Mouse (Mus musculus) midbrain, embryonic 16.5 days (tissue): ENCODE data around the gene Klf15. TPM values are rescaled to one million over a fixed set of nuclear protein-coding genes. Genes with fewer than 3 reads are reported as not detected.

ENCODE experiments used
- ATAC-seq: fragments of 200-750 bp; cut with Nextera tagmentation; 2 replicates; pipeline ENCODE4 v1.8.0; 2017; ENCODE audit warnings: moderate TSS enrichment
- H3K27ac ChIP-seq: fragments of 300-500 bp; sonication (generic); 2 replicates; pipeline ENCODE4 v1.5.1; 2014; ENCODE audit warnings: mild to moderate bottlenecking, low read length, mixed read lengths
- H3K27me3 ChIP-seq: fragments of 300-500 bp; sonication (generic); 2 replicates; pipeline ENCODE4 v1.6.1; 2014; ENCODE audit warnings: low read depth, low read length, mixed read lengths; ENCODE audit not compliant: control insufficient read depth, insufficient read depth
- H3K36me3 ChIP-seq: fragments of 300-500 bp; sonication (generic); 2 replicates; pipeline ENCODE4 v1.6.1; 2014; ENCODE audit warnings: mild to moderate bottlenecking, low read length, moderate library complexity, mixed read lengths; ENCODE audit not compliant: control insufficient read depth, insufficient read depth
- H3K4me1 ChIP-seq: fragments of 300-500 bp; sonication (generic); 2 replicates; pipeline ENCODE4 v1.6.1; 2014; ENCODE audit warnings: mild to moderate bottlenecking, low read length, mixed read lengths; ENCODE audit not compliant: control insufficient read depth, insufficient read depth
- H3K4me2 ChIP-seq: fragments of 300-500 bp; sonication (generic); 2 replicates; pipeline ENCODE4 v1.6.1; 2014; ENCODE audit warnings: mild to moderate bottlenecking, low read length, mixed read lengths
- H3K4me3 ChIP-seq: fragments of 300-500 bp; sonication (generic); 2 replicates; pipeline ENCODE4 v1.5.1; 2014; ENCODE audit warnings: low read depth, mild to moderate bottlenecking, low read length, moderate library complexity, mixed read lengths
- H3K9ac ChIP-seq: fragments of 300-500 bp; sonication (generic); 2 replicates; pipeline ENCODE4 v1.6.1; 2014; ENCODE audit warnings: low read depth, low read length, mixed read lengths
- H3K9me3 ChIP-seq: fragments of 300-500 bp; sonication (generic); replicated peaks from 2 replicates; pipeline ENCODE4 v1.6.1; 2014; ENCODE audit warnings: mild to moderate bottlenecking, low read length, mixed read lengths; ENCODE audit not compliant: control insufficient read depth, poor library complexity, severe bottlenecking
- WGBS: fragments of 180-500 bp; shearing (Covaris S2); extraction: QIAGEN DNeasy Blood & Tissue Kit; methylation state at CpG from one replicate; pipeline ENCODE4 v1.1.7; 2014; 5-methylcytosine and 5-hydroxymethylcytosine counted together
- polyA plus RNA-seq: library from polyadenylated mRNA; unstranded; fragments of >200 nt; fragmentation: Nextera tagmentation; extraction: Ambion mirVana; gene quantifications from 2 replicates; pipeline ENCODE4 v1.2.1, GENCODE M21; 2015

Klf15 gene
- polyA plus RNA-seq, 1 experiment from 2014 or later: 17.5 TPM

DNA sequence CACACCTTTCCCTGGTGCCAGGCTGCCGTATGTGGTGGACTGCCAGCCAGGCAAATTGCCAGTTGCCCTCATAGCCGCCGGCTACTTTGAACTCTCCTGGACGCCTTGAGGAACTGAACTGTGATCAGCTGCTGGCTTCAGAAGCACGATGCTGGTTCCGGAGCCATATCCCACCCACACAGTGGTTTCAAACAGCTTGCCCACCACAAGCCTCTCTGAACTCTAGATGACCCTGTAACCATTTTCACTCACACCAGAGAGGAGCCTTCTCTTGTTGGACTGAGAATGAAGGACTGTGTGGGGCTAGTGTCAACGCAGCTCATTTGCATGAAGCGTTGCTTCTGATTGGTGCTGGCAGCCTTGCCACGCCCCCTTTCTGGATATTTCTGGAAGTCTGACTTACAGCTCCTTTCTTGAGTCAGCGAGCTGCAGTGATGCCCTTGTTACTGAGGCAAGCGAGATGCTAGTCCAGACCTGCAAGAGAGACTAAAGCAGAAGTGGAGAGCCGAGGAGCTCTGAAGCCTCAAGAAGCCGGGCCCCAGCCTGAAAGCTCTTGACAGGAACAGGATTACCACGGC lies 14.7 kb downstream of the Klf15 start:
- H3K4me3 ChIP-seq: no peak overlapping the region
- WGBS: 65% methylated on average over 14 of the region's 14 CpGs
- H3K27me3 ChIP-seq: no peaks in the 10 kb centered on the region
- no peaks in the 10 kb centered on the region for H3K36me3 ChIP-seq
- H3K27ac ChIP-seq: no peak overlapping the region
- H3K4me2 ChIP-seq: no peak overlapping the region
- H3K4me1 ChIP-seq: no peaks in the 10 kb centered on the region
- H3K9me3 ChIP-seq: no peaks in the 10 kb centered on the region
- no peak overlapping the region for H3K9ac ChIP-seq
- ATAC-seq: no peak

DNA sequence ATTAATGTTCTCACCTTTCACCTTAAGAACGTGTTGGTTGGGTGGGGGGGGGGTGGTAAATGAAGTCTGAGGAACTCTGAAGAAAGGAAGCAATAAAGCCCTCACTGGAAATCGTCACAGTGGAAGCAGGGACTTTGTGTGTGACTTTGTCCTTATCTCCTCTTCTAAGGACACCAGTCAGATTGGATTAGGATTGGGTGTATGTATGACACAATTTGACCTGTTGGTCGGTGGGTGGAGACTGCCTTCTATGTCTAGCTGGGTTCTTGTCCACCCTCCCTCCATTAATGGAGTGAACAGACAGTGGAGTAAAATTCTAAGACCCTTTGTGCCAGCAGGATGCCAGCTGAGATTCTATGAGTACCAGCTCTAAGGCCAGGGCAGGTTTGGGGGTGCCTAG lies 21.9 kb downstream of the Klf15 start:
- H3K9ac ChIP-seq: no peak overlapping the region
- ATAC-seq: no peak
- no peaks in the 10 kb centered on the region for H3K27me3 ChIP-seq
- H3K4me2 ChIP-seq: no peak overlapping the region
- H3K4me3 ChIP-seq: no peak overlapping the region
- WGBS: 81% methylated on average over 3 of the region's 3 CpGs
- H3K9me3 ChIP-seq: no peaks in the 10 kb centered on the region
- H3K36me3 ChIP-seq: no peaks in the 10 kb centered on the region
- no peaks in the 10 kb centered on the region for H3K4me1 ChIP-seq
- no peak overlapping the region for H3K27ac ChIP-seq

DNA sequence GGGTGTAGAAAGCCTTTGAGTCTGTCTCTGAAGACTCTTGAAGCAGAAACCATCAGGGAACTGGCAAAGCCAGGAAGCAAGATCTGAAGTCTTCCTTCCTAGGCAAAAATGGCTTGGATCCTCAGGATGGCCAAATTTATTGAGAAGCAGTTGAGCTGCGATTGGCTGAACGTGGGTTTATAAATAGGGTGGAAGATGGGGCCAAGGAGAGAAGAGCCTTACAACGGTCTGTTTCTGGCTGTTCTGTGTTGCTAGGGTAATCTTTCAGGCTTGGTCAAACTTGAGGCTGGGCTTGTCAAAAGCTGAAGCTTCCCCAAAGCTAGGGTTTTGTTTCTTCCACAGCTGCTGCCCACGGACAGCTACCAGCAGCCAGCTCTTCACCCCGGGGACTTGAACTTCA lies 22.5 kb downstream of the Klf15 start:
- ATAC-seq: no peak

DNA sequence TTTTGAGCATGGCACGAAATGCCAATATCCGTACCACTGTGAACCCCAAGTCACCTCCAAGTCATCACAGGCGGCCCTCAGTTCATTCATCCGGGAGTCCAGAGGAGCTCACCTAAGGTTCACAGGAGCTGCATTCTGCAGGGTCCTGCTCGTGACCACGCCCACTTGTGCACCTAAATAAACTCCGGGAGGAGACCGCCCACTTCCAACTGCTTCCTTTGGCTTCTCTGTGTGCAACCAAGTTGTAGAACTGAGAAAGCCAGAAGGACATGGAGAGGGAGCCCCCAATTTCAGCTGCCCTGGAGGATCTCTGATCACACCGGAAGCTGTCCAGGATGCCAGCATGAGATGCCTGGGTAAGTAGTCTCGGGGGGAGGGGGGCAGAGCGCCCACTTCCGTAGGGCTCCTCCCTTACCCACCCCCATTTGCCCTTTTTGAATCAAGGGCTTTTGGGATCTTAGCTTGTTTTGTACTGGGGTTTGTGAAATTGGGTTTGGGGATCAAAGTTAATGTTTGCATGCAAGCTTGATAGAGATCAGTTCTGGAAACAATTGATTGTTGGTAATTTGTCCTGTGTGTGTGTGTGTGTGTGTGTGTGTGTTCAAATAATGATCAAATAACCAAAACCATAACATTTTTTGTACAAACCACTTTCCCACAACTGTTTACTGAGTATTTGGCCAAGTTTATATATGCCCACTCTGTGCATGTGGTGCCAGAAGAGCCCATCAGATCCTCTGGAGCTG lies 24.0 kb downstream of the Klf15 start, which contains the start of gene Aldh1l1:
Aldh1l1 (plus strand) TSS at position 252 of the 746 bp plus-strand sequence.
- no peak for ATAC-seq
- H3K9ac ChIP-seq: no peak within 1 kb of the TSS
- H3K4me3 ChIP-seq: no peak within 1 kb of the TSS
- H3K9me3 ChIP-seq: no peaks in the 10 kb centered on the region
- no peak within 1 kb of the TSS for H3K4me2 ChIP-seq
- H3K27ac ChIP-seq: no peak within 1 kb of the TSS
- no peaks in the 10 kb centered on the region for H3K4me1 ChIP-seq
- H3K27me3 ChIP-seq: no peaks in the 10 kb centered on the region
- WGBS: 83% methylated on average over 12 of the region's 12 CpGs
- H3K36me3 ChIP-seq: no peaks in the 10 kb centered on the region

More for the DNA sequence above, 22.5 kb downstream of the Klf15 start:
- Histone ChIP-seq H3K9me3 (no peaks in the 10 kb centered on the region), H3K36me3 (no peaks in the 10 kb centered on the region), H3K27ac (no peak overlapping the region), H3K4me2 (no peak overlapping the region), H3K4me3 (no peak overlapping the region), H3K9ac (no peak overlapping the region), H3K4me1 (no peaks in the 10 kb centered on the region), H3K27me3 (no peaks in the 10 kb centered on the region)
- WGBS: 69% methylated on average over 5 of the region's 5 CpGs

DNA sequence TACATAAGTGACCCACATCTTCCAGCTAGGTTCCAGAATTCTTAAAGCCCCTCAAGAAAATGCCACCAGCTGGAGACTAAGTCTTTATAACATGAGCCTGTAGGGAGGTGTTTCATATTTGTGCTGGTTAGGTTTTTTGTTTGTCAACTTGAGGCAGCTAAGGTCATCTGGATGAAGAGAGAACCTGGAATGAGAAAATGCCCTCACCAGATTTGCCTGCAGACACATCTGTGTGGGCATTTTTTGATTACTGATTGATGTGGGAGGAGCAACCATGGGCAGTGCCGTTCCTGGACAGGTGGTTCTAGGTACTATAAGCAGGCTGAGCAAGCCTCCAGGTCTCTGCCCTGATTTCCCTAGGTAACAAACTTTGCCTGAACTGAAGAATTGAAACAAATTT lies 25.2 kb downstream of the Klf15 start:
- Histone ChIP-seq H3K9me3 (no peaks in the 10 kb centered on the region), H3K4me3 (no peak overlapping the region), H3K9ac (no peak overlapping the region), H3K36me3 (no peaks in the 10 kb centered on the region), H3K27ac (no peak overlapping the region), H3K27me3 (no peaks in the 10 kb centered on the region), H3K4me2 (no peak overlapping the region), H3K4me1 (no peaks in the 10 kb centered on the region)
- no peak for ATAC-seq
- 93% methylated on average over 1 of the region's 1 CpGs for WGBS

DNA sequence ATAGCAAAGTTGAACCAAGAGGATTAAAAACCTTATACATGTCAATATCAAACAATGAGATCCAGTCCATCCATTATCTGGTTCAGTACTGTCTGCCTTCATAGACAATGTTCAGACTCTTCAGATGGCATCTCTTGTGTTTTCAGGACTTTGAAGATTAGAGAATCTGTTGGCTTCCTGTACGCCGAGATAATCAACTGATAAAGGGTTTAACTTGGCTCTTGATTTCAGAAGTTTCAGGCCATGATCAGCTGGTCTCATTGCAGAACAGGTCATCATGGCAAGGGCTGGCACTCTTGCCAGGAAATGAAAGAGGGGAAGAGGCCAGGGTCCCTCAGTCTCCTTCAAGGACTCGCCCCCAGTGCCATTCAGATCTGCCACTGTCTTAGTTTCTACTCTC lies 27.2 kb downstream of the Klf15 start:
- no peaks in the 10 kb centered on the region for H3K27me3 ChIP-seq
- ATAC-seq: no peak
- H3K36me3 ChIP-seq: no peaks in the 10 kb centered on the region
- no peaks in the 10 kb centered on the region for H3K4me1 ChIP-seq
- H3K9me3 ChIP-seq: no peaks in the 10 kb centered on the region
- 93% methylated on average over 3 of the region's 3 CpGs for WGBS
- no peak overlapping the region for H3K4me2 ChIP-seq
- no peak overlapping the region for H3K4me3 ChIP-seq
- H3K27ac ChIP-seq: no peak overlapping the region
- no peak overlapping the region for H3K9ac ChIP-seq

DNA sequence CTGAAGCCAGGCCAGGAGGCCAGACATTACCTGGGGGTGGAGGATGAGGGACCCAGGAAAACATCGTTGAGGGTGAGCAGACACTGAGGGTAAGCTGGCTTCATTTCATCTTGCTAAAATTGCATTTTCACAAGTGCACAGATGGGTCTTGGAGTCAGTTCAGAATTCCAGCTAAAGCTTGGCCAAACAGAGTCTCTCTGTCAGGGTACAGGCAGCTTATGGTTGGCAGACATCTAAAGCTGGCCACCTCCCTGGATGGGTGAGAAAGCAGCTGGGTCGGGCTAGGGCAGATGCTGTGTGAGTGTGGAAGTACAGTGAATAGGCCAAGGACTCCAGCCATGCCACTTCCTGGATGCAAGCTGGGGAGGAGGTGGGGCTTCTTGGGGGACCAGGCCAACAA lies 28.6 kb downstream of the Klf15 start:
- Histone ChIP-seq H3K4me1 (no peaks in the 10 kb centered on the region), H3K9me3 (no peaks in the 10 kb centered on the region), H3K4me3 (no peak overlapping the region), H3K27me3 (no peaks in the 10 kb centered on the region), H3K9ac (no peak overlapping the region), H3K4me2 (no peak overlapping the region), H3K27ac (no peak overlapping the region), H3K36me3 (no peaks in the 10 kb centered on the region)
- WGBS: 68% methylated on average over 2 of the region's 2 CpGs
- peak; percentile 11; the same call in 1 of the 2 replicates for ATAC-seq

DNA sequence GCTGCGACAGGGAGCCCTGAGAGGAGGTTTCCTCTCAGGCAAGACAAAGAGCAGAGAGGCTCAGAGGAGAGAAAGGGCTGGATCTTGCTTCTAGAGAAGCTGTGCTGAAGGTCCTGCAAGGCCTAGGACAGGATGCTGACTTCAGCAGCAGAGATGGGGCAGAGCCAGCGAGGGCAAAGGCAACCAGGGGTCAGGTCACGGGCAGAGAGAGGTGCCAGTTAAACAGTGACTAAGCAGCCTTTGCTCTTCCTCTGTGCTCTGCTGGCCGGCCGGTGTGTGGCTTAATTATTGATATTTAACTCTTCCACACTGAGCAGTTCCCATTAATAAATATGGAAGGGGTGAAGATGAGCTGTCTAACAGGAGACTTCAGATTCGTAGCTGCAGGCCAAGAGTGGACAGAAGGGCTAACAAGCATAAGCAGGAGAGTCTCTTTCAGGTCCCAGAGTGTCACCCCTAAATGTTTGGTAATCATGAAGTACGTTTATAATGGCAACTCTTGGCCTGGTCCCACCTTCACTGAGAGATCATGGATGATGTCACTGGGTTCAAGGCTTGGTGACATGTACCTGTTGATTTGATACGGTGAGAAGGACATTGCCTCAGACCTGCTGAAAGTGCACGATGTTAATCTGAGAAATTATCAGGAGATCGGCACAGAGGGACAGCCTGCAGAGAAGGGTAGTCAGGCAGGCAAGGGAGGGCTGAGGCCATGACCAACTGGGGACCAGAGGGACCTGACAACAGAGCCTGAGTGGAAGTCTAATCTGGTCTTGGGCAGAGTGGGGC lies 29.8 kb downstream of the Klf15 start:
- no peak overlapping the region for H3K4me2 ChIP-seq
- H3K27ac ChIP-seq: no peak overlapping the region
- no peaks in the 10 kb centered on the region for H3K9me3 ChIP-seq
- H3K4me3 ChIP-seq: no peak overlapping the region
- ATAC-seq: no peak
- no peaks in the 10 kb centered on the region for H3K36me3 ChIP-seq
- H3K9ac ChIP-seq: no peak overlapping the region
- no peaks in the 10 kb centered on the region for H3K27me3 ChIP-seq
- peaks cover 2% of the 10 kb centered on the region; the same call in 1 of the 2 replicates for H3K4me1 ChIP-seq
- WGBS: 90% methylated on average over 10 of the region's 10 CpGs

DNA sequence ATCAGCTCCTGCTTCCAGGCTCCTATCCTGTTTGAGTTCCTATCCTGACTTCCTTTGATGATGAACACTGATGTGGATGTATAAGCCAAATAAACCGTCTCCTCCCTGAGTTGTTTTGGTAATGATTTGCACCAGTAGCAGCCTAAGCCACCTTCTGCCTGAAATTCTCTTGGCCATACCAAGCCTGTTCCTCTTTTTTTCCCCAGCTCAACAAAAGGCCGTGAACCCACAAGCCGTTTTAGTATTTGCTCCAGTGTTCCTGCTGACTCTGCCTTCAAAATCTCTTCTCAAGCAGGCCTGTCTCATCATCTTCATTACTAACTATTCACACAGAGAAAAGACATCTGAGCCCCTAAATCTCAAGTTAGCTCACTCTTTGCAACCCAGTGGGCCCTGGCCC lies 31.8 kb downstream of the Klf15 start:
- Histone ChIP-seq H3K4me1 (peaks cover 8% of the 10 kb centered on the region; the same call in 1 of the 2 replicates), H3K27me3 (no peaks in the 10 kb centered on the region), H3K27ac (no peak overlapping the region), H3K36me3 (no peaks in the 10 kb centered on the region), H3K4me2 (no peak overlapping the region), H3K9me3 (no peaks in the 10 kb centered on the region), H3K4me3 (no peak overlapping the region), H3K9ac (no peak overlapping the region)
- no peak for ATAC-seq
- WGBS: 71% methylated on average over 3 of the region's 3 CpGs
